Mouse (Mus musculus) thymus, adult 2 months (tissue): ENCODE measurements around the gene Brca1. TPM values are rescaled to one million over a fixed set of nuclear protein-coding genes. Genes with fewer than 3 reads are reported as not detected.

Source experiments
- DNase-seq: peaks from one replicate; pipeline ENCODE4 v3.0.0; 2021
- H3K27ac ChIP-seq: fragments of 200-500 bp; 2 replicates; pipeline ENCODE4 v1.5.1; 2012; ENCODE audit warnings: low read length, control low read depth; ENCODE audit not compliant: control insufficient read depth, insufficient read depth
- H3K27me3 ChIP-seq: fragments of 200-500 bp; 2 replicates; pipeline ENCODE4 v1.6.1; 2012; ENCODE audit warnings: mild to moderate bottlenecking, low read length, moderate library complexity, mixed read lengths; ENCODE audit not compliant: control insufficient read depth, insufficient read depth
- H3K36me3 ChIP-seq: fragments of 200-500 bp; 2 replicates; pipeline ENCODE4 v1.6.1; 2012; ENCODE audit warnings: mild to moderate bottlenecking, low read length, moderate library complexity; ENCODE audit not compliant: control insufficient read depth, insufficient read depth
- H3K4me1 ChIP-seq: fragments of 200-500 bp; replicated peaks from 2 replicates; pipeline ENCODE4 v1.6.1; 2012; ENCODE audit warnings: low read length; ENCODE audit not compliant: control insufficient read depth, insufficient read depth
- H3K4me3 ChIP-seq: fragments of 200-500 bp; 2 replicates; pipeline ENCODE4 v1.5.1; 2012; ENCODE audit warnings: mild to moderate bottlenecking, low read length, control low read depth, moderate library complexity; ENCODE audit not compliant: control insufficient read depth, insufficient read depth
- CTCF ChIP-seq: fragments of 200-500 bp; IDR thresholded peaks from 2 replicates; pipeline ENCODE4 v1.5.1; 2012; ENCODE audit warnings: mild to moderate bottlenecking, control low read depth, low read length, moderate library complexity, borderline replicate concordance; ENCODE audit not compliant: control insufficient read depth, poor library complexity, insufficient read depth; ENCODE audit errors: extremely low read depth
- POLR2A ChIP-seq: fragments of 200-500 bp; IDR thresholded peaks from 2 replicates; pipeline ENCODE4 v1.6.1; 2012; ENCODE audit warnings: mild to moderate bottlenecking, low read length, control low read depth, moderate library complexity; ENCODE audit not compliant: control insufficient read depth, poor library complexity, insufficient read depth; ENCODE audit errors: extremely low read depth
- WGBS: fragments of 180-500 bp; shearing (Covaris S2); methylation state at CpG from one replicate; pipeline ENCODE4 v1.1.7; 2018; 5-methylcytosine and 5-hydroxymethylcytosine counted together
- polyA plus RNA-seq: library from polyadenylated mRNA; depleted of rRNA; stranded (reverse); fragments of >200 nt; gene quantifications from 2 replicates; pipeline ENCODE4 v1.2.3, GENCODE M21; 2012

Brca1 gene
- polyA plus RNA-seq, 1 experiment, result 4.3 TPM

DNA sequence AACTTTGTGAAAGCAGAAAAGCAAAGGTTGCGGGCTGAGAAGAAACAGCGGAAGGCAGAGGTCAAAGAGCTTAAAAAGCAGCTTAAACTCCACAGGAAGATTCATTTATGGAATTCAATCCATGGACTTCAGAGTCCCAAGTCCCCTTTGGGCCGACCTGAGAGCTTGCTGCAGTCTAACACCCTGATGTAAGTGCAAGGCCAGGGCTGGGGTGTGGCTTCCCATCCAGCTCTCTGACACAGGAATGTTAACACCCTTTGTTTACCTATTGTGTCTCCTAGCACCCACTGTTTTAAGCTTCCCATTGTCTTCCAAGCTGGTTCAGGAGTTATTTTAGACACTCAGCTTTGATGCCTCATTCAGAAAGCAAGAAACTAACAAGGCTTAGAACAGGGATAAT is 16.7 kb upstream of the Brca1 start:
- Histone ChIP-seq H3K4me1 (no peaks in the 10 kb centered on the region), H3K36me3 (peaks cover 97% of the 10 kb centered on the region), H3K27me3 (no peaks in the 10 kb centered on the region), H3K4me3 (no peak overlapping the region), H3K27ac (no peak overlapping the region)
- 94% methylated on average over 3 of the region's 3 CpGs for WGBS
- no peak for DNase-seq
- TF ChIP-seq CTCF (no peak), POLR2A (no peak)

GRCm38 (mm10) chr11:101562391-101562790 is 10.6 kb upstream of the Brca1 start:
- DNase-seq, result peak; percentile 66
- Histone ChIP-seq H3K27ac (no peak overlapping the region), H3K36me3 (peaks cover 71% of the 10 kb centered on the region), H3K4me1 (no peaks in the 10 kb centered on the region), H3K27me3 (no peaks in the 10 kb centered on the region), H3K4me3 (no peak overlapping the region)
- TF ChIP-seq CTCF, result no peak
- no peak for TF ChIP-seq POLR2A
- 18% methylated on average over 5 of the region's 5 CpGs for WGBS

DNA sequence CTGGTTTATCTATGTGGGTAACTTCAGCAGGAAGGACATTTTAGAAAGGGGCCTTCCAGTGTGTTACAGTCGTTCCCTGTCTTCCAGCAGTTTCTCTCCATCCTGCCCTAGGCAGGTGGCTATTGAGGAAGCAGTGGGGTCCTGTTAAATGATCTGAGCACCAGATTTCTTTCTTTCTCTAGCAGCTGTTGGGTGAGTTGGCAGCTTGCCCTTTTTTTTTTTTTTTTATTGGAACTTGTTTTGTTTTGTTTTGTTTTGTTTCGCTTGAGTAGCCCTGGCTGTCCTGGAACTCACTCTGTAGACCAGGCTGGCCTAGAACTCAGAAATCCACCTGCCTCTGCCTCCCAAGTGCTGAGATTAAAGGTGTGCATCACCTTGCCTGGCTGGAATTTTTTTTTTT is 5.2 kb upstream of the Brca1 start:
- H3K4me3 ChIP-seq, result no peak overlapping the region
- no peak overlapping the region for H3K27ac ChIP-seq
- TF ChIP-seq CTCF, result no peak
- DNase-seq, result no peak
- 74% methylated on average over 2 of the region's 2 CpGs for WGBS
- no peaks in the 10 kb centered on the region for H3K27me3 ChIP-seq
- 0 out of 2 replicates have a peak, but pooled peaks cover 2% of the 10 kb centered on the region for H3K4me1 ChIP-seq
- peaks cover 40% of the 10 kb centered on the region for H3K36me3 ChIP-seq

GRCm38 (mm10) chr11:101556541-101556940 is 4.8 kb upstream of the Brca1 start:
- TF ChIP-seq CTCF (no peak), POLR2A (no peak)
- no peak for DNase-seq
- H3K36me3 ChIP-seq, result peaks cover 40% of the 10 kb centered on the region
- H3K27me3 ChIP-seq, result no peaks in the 10 kb centered on the region
- H3K4me3 ChIP-seq, result no peak overlapping the region
- WGBS, result 93% methylated on average over 7 of the region's 7 CpGs
- H3K27ac ChIP-seq, result no peak overlapping the region
- H3K4me1 ChIP-seq, result 0 out of 2 replicates have a peak, but pooled peaks cover 2% of the 10 kb centered on the region

GRCm38 (mm10) chr11:101553354-101553930 is 1.7 kb upstream of the Brca1 start:
- no peak overlapping the region for H3K27ac ChIP-seq

DNA sequence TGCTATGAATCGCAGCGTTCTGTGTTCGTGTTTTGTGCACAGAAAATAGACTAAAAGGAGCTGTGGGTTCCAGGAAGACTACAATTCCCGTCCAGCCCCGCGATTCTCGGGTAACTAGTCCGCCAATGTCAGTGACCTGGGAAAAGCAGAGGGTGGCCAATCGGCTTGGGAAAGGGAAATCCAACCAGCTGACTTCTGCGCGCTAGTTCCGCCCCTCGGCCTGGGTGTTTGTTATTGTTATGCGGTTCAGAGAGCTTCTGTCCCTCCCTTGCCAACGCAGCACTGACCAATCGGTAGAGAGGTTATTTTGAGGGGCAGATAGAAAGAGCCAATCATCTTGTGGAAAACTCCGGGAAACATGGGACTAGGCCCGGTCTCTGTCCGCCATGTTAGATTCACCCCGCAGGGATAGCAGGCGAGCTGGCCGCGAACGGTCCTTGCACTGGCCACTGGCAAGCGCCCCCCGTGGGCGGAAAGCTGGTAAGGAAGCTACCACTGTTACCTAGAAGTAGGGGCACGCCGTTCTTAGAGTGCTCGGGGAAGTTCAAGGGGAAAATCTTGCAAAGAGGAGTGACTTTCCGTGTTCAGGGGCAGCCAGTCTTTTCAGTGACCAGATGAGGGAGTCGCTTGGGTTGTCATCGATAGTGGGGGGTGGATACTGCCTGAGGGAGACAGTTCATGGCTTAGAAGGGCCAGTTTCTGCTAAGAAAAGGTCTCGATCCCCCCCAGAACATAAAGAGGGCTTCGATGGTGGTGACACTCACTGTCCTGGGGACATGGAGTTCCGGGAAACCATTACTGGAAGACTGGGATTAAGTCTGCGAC is 933 bp upstream of the Brca1 start:
- under 1% methylated on average over 37 of the region's 37 CpGs for WGBS
- Histone ChIP-seq H3K36me3 (peaks cover 12% of the 10 kb centered on the region; the same call in 1 of the 2 replicates), H3K4me3 (peak overlapping the region; percentile 88), H3K4me1 (peaks cover 5% of the 10 kb centered on the region), H3K27ac (peak overlapping the region; percentile 91), H3K27me3 (no peaks in the 10 kb centered on the region)
- TF ChIP-seq POLR2A (peak; percentile 88), CTCF (peak; percentile 25; the same call in 1 of the 2 replicates)
- peak; percentile 94 for DNase-seq

More at GRCm38 (mm10) chr11:101553354-101553930, 1.7 kb upstream of the Brca1 start:
- peaks cover 16% of the 10 kb centered on the region for H3K36me3 ChIP-seq
- H3K27me3 ChIP-seq, result no peaks in the 10 kb centered on the region
- H3K4me3 ChIP-seq, result no peak overlapping the region
- WGBS, result 4% methylated on average over 8 of the region's 8 CpGs
- H3K4me1 ChIP-seq, result peaks cover 5% of the 10 kb centered on the region
- TF ChIP-seq POLR2A (no peak), CTCF (no peak)
- DNase-seq, result no peak

- Histone ChIP-seq H3K27me3 (no peaks in the 10 kb centered on the region), H3K27ac (no peak overlapping the region), H3K4me1 (peaks cover 3% of the 10 kb centered on the region), H3K4me3 (no peak overlapping the region), H3K36me3 (no peaks in the 10 kb centered on the region)
- TF ChIP-seq CTCF, result no peak
- no peak for TF ChIP-seq POLR2A
- DNase-seq, result no peak
Measured at GRCm38 (mm10) chr11:101548526-101548925, 3.2 kb downstream of the Brca1 start.
